Mouse (Mus musculus): ENCODE measurements around the gene Afap1l2. TPM values are rescaled to one million over a fixed set of nuclear protein-coding genes. Genes with fewer than 3 reads are reported as not detected.

Afap1l2 gene
- polyA plus RNA-seq, 1 experiment from 2014 or later = 6.8 TPM

DNA sequence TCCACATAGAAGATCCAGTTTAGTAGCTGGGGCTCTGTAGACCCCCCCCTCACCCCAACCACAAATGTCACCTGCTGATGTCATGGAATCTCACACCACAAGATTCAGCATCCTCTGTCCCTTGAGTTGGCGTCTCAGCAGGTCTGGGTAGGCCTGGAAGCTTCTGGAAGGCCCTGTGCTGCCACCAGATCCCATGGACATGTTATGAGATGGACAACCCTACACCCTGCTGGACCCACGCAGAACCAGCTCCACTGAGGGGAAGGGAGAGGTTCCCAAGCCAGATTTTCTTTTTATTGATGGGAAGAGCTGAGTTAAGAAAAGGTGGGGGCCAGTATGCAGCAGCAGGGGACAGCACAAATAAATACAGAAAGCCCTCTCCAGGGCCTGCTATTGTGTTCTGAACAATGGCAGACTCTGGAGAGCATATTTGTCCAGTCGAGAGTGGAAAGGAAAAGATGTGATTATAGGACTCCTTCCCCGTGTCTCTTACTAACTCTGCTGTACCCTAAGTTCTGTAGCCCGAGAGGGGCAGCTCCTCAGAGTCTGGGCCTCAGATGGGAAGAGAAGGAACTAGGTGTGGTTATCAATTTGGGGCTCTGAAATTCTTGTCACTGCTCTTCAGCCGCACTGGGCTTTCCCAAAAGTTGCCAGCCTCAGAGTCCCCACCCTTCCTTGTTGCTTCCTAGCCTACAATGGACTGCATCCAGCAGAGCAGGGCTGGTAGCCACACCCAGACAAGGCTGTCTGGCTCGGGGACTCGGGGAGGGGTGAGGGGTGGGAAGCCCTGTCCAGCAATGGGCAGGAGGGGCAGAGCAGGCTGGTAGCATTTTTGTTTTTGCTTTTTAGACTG, 20.5 kb upstream of the Afap1l2 start:
- H3K27me3 ChIP-seq = no peaks in the 10 kb centered on the region
- H3K9ac ChIP-seq (replicated peaks) = no peak overlapping the region
- H3K36me3 ChIP-seq = no peaks in the 10 kb centered on the region
- no peaks in the 10 kb centered on the region for H3K4me1 ChIP-seq
- ATAC-seq (replicated peaks) = no peak
- no peak overlapping the region for H3K4me3 ChIP-seq
- no peak overlapping the region for H3K27ac ChIP-seq (replicated peaks)
- no peak overlapping the region for H3K4me2 ChIP-seq (replicated peaks)
- no peaks in the 10 kb centered on the region for H3K9me3 ChIP-seq
- WGBS = 35% methylated on average over 8 of the region's 8 CpGs

DNA sequence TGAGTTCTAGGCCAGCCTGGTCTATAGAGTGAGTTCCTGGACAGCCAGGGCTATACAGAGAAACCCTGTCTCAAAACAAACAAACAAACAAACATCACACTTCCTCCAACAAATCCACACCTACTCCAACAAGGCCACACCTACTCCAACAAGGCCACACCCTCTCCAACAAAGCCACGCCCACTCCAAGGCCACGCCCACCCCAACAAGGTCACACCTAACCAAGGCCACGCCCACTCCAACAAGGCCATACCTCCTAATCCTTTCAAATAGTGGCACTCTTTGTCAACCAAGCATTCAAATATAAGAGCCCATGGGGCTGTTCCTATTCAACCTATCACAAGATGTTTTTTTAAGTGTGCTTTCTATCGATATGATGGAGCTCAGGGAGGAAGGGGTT, 18.5 kb upstream of the Afap1l2 start:
- ATAC-seq (replicated peaks) = no peak
- H3K4me2 ChIP-seq (replicated peaks) = no peak overlapping the region
- WGBS = 75% methylated on average over 4 of the region's 4 CpGs

DNA sequence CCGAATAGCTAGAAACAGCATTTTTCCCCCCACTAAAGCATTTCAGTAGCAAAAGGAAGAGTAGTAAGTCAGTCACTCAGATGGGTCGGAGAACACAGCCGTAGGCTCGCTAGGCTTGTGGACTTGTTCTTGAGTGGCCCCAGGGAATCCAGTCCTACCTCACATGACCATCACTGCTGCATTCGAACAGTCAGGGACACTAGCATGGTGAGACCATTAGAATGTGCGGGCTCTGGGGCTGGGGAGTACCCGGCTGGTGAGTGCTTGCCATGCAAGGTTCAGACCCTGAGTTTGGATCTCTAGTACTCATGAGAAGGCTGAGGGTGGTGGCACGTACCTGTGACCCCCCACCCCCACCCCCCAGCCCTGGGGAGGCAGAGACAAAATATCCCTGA, 9.8 kb upstream of the Afap1l2 start:
- H3K9me3 ChIP-seq = no peaks in the 10 kb centered on the region
- no peak overlapping the region for H3K4me3 ChIP-seq
- no peak for ATAC-seq (replicated peaks)
- peaks cover 21% of the 10 kb centered on the region for H3K4me1 ChIP-seq
- H3K9ac ChIP-seq (replicated peaks) = no peak overlapping the region
- WGBS = 91% methylated on average over 8 of the region's 8 CpGs
- no peaks in the 10 kb centered on the region for H3K36me3 ChIP-seq
- no peaks in the 10 kb centered on the region for H3K27me3 ChIP-seq
- no peak overlapping the region for H3K27ac ChIP-seq (replicated peaks)
- H3K4me2 ChIP-seq (replicated peaks) = no peak overlapping the region

More for the DNA sequence above, 18.5 kb upstream of the Afap1l2 start:
- Histone ChIP-seq H3K27me3 (no peaks in the 10 kb centered on the region), H3K36me3 (no peaks in the 10 kb centered on the region), H3K9ac (replicated peaks) (no peak overlapping the region), H3K4me1 (no peaks in the 10 kb centered on the region), H3K27ac (replicated peaks) (no peak overlapping the region), H3K4me3 (no peak overlapping the region), H3K9me3 (no peaks in the 10 kb centered on the region)

DNA sequence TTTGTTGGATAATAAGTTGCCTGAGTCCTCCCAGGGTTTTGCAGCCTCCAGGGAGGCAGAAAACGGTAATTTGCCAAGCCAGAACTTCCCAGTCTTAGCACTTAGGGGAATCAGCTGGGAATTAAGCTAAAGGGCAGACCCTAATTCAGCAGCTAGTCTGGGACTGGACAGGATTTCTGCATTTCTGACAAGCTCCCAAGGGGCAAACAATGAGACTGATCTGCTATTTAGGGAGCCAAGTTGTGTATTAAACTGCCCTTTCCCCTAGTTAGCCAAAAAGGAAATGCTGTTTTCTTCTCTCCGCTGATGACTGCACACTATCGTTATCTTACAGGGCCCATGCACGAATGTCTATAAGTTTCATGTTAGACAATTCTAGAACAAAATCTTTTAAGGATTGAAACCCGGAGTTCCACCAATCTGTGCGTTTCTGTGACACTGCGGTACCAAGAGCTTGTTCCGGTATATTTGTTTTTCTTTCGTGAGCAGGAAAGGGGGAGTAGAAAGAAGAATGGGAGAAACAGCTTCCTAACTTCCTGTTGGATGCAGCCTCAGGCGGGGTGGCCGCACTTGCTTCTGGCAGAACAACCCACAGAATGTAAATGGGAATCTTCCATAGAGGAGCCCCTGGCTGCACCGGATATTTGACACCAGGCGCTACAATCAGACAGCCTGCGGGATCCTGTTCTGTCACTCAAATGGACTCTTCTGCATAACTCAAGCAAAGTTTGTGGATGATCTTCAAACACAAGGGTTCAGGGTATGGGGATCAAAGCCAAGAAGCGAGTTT, 9.2 kb upstream of the Afap1l2 start:
- 59% methylated on average over 15 of the region's 15 CpGs for WGBS
- Histone ChIP-seq H3K36me3 (no peaks in the 10 kb centered on the region), H3K9ac (replicated peaks) (no peak overlapping the region), H3K27me3 (no peaks in the 10 kb centered on the region), H3K27ac (replicated peaks) (no peak overlapping the region), H3K4me3 (no peak overlapping the region), H3K4me1 (peaks cover 21% of the 10 kb centered on the region), H3K9me3 (no peaks in the 10 kb centered on the region), H3K4me2 (replicated peaks) (no peak overlapping the region)
- ATAC-seq (replicated peaks) = no peak

DNA sequence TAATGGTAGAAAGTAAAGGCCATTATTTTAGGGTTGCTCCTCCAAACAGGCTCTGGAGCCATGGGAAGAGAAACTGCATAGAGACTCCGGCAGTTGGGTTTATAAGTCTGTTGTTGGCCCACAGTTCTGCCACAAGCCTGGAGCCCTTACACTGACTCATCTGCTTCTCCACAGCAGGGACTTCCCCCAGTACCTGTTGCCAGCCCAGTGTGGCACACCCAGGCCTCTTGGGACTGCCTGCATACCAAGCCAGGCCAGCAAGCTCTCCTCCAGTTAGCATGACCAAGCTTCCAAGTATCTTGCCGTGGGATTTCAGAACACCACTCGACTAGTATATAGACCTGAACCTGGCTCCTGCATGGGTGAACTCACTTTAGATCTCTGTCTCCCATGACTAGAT, 6.8 kb upstream of the Afap1l2 start:
- WGBS = 91% methylated on average over 3 of the region's 3 CpGs

DNA sequence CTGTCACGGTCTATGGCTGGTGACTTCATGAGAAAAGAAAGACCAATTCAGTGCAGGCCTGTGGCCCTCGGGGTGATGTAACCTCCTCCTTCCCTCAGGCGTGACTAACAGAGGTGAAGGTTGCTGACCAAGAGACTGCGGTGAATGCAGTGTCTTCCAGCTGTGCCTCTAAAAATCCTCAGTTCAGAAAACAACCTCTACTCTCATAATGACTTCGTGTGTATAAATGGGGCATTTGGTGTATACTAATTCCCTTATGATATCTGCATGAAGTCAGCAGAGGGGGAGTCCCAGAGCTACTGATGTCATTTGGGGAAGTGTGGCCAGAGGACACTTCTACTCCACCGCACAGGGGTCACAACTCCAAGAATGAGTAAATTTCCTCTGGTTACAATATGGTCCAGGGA, 5.2 kb upstream of the Afap1l2 start:
- Histone ChIP-seq H3K4me2 (replicated peaks) (no peak overlapping the region), H3K4me1 (peaks cover 24% of the 10 kb centered on the region), H3K27ac (replicated peaks) (no peak overlapping the region), H3K9me3 (no peaks in the 10 kb centered on the region), H3K36me3 (no peaks in the 10 kb centered on the region), H3K4me3 (no peak overlapping the region), H3K27me3 (peaks cover 4% of the 10 kb centered on the region; the same call in 1 of the 2 replicates), H3K9ac (replicated peaks) (no peak overlapping the region)
- ATAC-seq (replicated peaks) = no peak
- 53% methylated on average over 6 of the region's 6 CpGs for WGBS

More for the DNA sequence above, 6.8 kb upstream of the Afap1l2 start:
- no peaks in the 10 kb centered on the region for H3K27me3 ChIP-seq
- ATAC-seq (replicated peaks) = no peak
- no peak overlapping the region for H3K4me2 ChIP-seq (replicated peaks)
- no peak overlapping the region for H3K4me3 ChIP-seq
- no peaks in the 10 kb centered on the region for H3K36me3 ChIP-seq
- no peak overlapping the region for H3K27ac ChIP-seq (replicated peaks)
- H3K9ac ChIP-seq (replicated peaks) = no peak overlapping the region
- H3K4me1 ChIP-seq = peaks cover 21% of the 10 kb centered on the region
- no peaks in the 10 kb centered on the region for H3K9me3 ChIP-seq

DNA sequence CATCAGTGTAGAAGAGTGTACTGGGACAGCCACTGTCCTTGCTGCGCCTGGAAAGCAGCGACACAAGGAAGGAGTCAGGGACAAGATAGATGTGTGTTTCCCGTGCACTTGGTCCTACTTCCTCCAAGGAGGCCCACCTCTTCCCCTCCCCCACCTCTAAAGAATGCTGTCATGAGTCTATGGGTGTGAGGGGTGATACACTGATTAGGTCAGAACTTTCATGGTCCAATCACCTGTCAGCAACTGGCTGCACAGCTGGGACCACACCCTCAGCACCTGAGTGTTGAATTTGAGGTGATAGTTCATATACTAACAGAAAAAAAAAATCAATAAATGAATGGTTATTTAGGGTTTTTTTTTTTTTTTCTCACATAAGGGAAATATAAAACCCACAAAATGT, 4.0 kb upstream of the Afap1l2 start:
- no peaks in the 10 kb centered on the region for H3K36me3 ChIP-seq
- H3K4me2 ChIP-seq (replicated peaks) = no peak overlapping the region
- WGBS = 80% methylated on average over 3 of the region's 3 CpGs
- peaks cover 16% of the 10 kb centered on the region; the same call in 1 of the 2 replicates for H3K27me3 ChIP-seq
- H3K27ac ChIP-seq (replicated peaks) = no peak overlapping the region
- H3K9ac ChIP-seq (replicated peaks) = no peak overlapping the region
- no peak overlapping the region for H3K4me3 ChIP-seq
- H3K4me1 ChIP-seq = peaks cover 31% of the 10 kb centered on the region
- no peak for ATAC-seq (replicated peaks)
- H3K9me3 ChIP-seq = no peaks in the 10 kb centered on the region

DNA sequence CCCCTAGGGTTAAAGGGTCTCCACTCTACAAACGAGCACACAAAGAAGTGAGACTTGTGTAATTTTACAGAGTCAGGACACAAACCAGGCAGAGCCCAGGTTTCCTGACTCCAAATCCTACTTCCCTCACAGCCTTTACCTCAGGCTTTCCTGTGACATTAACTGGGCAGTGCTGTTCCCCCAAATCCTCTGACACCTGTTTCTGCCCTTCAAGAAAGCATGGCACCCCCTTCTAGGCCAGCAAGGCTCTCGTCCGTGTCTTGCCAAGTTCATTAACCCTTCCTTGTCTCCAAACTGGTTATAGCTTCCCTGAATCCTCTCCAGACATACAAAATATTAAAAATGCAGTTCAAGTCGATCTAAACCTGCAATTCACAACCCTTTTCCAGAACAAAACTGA, 2.0 kb upstream of the Afap1l2 start:
- peaks cover 21% of the 10 kb centered on the region; the same call in 1 of the 2 replicates for H3K27me3 ChIP-seq
- WGBS = 30% methylated on average over 4 of the region's 4 CpGs
- H3K4me1 ChIP-seq = peaks cover 15% of the 10 kb centered on the region
- H3K9ac ChIP-seq (replicated peaks) = no peak overlapping the region
- H3K36me3 ChIP-seq = no peaks in the 10 kb centered on the region
- no peak overlapping the region for H3K4me2 ChIP-seq (replicated peaks)
- no peak overlapping the region for H3K4me3 ChIP-seq
- ATAC-seq (replicated peaks) = no peak
- no peak overlapping the region for H3K27ac ChIP-seq (replicated peaks)
- no peaks in the 10 kb centered on the region for H3K9me3 ChIP-seq

DNA sequence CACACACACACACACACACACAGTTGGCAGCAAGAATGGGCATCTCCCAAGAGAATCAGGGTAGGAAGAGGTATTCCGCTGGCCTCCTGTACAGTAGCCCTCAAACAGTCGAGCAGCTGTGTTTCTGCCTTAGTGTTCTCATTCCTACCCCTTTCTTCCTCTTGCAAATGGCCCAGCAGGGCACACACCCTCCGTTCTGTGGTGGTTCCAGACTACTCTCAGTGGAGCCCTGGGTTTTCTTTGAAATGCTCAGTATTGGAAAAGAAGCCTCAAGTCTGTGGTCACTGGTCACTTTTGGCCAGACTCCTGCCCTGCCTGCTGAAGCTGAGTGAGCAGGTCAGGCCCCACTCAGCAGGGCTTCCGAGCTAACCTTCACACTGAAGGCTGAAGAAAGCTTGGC, 1.6 kb upstream of the Afap1l2 start:
- no peaks in the 10 kb centered on the region for H3K9me3 ChIP-seq
- no peak overlapping the region for H3K27ac ChIP-seq (replicated peaks)
- H3K4me1 ChIP-seq = peaks cover 15% of the 10 kb centered on the region
- no peak overlapping the region for H3K9ac ChIP-seq (replicated peaks)
- no peaks in the 10 kb centered on the region for H3K36me3 ChIP-seq
- no peak for ATAC-seq (replicated peaks)
- H3K4me2 ChIP-seq (replicated peaks) = no peak overlapping the region
- peaks cover 21% of the 10 kb centered on the region; the same call in 1 of the 2 replicates for H3K27me3 ChIP-seq
- no peak overlapping the region for H3K4me3 ChIP-seq
- WGBS = 57% methylated on average over 4 of the region's 4 CpGs

DNA sequence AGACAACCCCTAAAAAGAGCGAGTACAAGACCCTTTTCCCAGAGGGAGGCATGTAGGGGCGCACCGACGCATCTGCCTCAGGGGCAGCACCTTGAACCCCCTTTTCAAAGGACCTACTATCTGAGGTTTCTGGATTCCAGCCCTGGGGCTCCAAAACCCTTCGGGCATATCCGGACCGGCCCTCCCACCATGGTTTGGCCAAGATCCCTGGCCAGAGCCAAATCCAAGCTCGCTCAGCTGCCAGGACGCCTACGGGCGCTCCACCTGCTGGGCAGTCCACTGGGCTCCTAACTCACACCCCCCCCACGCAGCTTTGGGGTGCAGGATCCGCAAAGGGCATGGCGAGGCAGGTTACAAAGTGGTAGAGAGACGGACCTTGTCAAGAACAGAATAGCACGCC, 737 bp downstream of the Afap1l2 start:
- no peak for ATAC-seq (replicated peaks)
- Histone ChIP-seq H3K36me3 (no peaks in the 10 kb centered on the region), H3K4me2 (replicated peaks) (peak overlapping the region; percentile 82), H3K9ac (replicated peaks) (no peak overlapping the region), H3K9me3 (no peaks in the 10 kb centered on the region), H3K4me3 (peak overlapping the region; percentile 42), H3K4me1 (peaks cover 22% of the 10 kb centered on the region), H3K27ac (replicated peaks) (no peak overlapping the region), H3K27me3 (peaks cover 21% of the 10 kb centered on the region; the same call in 1 of the 2 replicates)
- WGBS = 61% methylated on average over 16 of the region's 16 CpGs

DNA sequence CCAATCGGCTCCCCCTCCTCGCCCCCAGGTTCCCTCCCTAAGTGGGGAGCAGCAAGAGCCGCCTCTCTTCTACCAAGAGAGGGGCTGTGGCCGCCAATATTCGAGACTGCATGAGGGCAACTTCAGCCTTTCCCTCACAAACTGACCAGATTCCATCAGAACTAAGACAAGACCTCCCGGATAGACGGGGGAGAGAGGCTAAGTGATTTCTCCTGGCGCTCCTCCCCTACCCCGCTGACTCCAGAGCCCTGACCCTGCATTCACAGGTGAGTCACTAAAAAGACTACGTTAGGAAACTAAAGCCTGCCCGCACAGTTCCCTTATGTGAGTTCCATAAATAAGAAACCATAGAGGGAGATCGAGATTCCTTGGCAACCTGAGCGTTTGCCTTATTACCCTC, 1.2 kb downstream of the Afap1l2 start:
- no peak overlapping the region for H3K27ac ChIP-seq (replicated peaks)
- H3K4me2 ChIP-seq (replicated peaks) = no peak overlapping the region
- H3K4me3 ChIP-seq = peak overlapping the region; percentile 42; the same call in 1 of the 2 replicates
- no peaks in the 10 kb centered on the region for H3K9me3 ChIP-seq
- no peaks in the 10 kb centered on the region for H3K36me3 ChIP-seq
- H3K4me1 ChIP-seq = peaks cover 22% of the 10 kb centered on the region
- peaks cover 21% of the 10 kb centered on the region; the same call in 1 of the 2 replicates for H3K27me3 ChIP-seq
- no peak overlapping the region for H3K9ac ChIP-seq (replicated peaks)
- 49% methylated on average over 13 of the region's 13 CpGs for WGBS
- no peak for ATAC-seq (replicated peaks)

DNA sequence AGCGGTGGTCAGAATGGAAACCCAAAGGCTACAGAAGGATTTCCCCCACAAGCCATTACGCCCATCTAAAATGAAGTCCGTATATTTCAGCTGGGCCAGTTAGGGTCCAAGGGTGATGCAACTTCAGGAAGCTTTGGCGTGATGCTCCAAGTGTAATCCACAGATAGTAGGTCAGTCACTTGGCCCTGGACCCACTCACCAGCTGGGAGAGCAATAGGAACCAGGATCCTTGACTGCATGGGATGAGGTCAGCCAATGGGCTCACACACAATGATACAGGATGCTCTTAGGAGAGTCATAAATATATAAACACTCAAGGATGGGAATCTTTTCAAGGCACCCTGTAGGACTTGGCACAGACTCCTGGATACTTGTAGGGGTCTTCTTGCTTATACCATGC, 3.0 kb downstream of the Afap1l2 start:
- Histone ChIP-seq H3K4me3 (no peak overlapping the region), H3K4me2 (replicated peaks) (no peak overlapping the region), H3K27me3 (peaks cover 21% of the 10 kb centered on the region; the same call in 1 of the 2 replicates), H3K9me3 (no peaks in the 10 kb centered on the region), H3K27ac (replicated peaks) (no peak overlapping the region), H3K9ac (replicated peaks) (no peak overlapping the region), H3K4me1 (peaks cover 22% of the 10 kb centered on the region), H3K36me3 (no peaks in the 10 kb centered on the region)
- no peak for ATAC-seq (replicated peaks)
- WGBS = 93% methylated on average over 4 of the region's 4 CpGs
